In genomic region chr13:72425917-72426316, GRCm38 (mm10) we compare ENCODE assay signal across 19 mouse cellular contexts.
A peak's percentile ranks its signal among the peaks of the same experiment; 100 is the strongest.
DNase-seq lines count a peak whose midpoint lies in the region; ATAC-seq and TF ChIP-seq lines count a peak whose summit lies in the region.
"Had no signal": no experiment of that assay in that cellular context is flagged by ENCODE, and none has a peak within 500 bp of the region (broad histone marks: within the 10 kb centered on the region; RNA-seq: fewer than 3 reads in every experiment).

No protein-coding gene starts in this region.

- H3K27ac ChIP-seq in kidney, adult 2 months (ENCODE audit: insufficient read depth, low read depth, low read length) = no peak overlapping the region
- no peak overlapping the region for H3K27ac ChIP-seq in embryonic facial prominence, embryonic 14.5 days (replicated peaks; ENCODE audit: low read depth, low read length)
- H3K27ac ChIP-seq: forebrain, embryonic 13.5 days; hindbrain, embryonic 12.5 days; layer of hippocampus, adult 2 months; liver, embryonic 14.5 days; lung, embryonic 15.5 days had no signal

- no peak for TF ChIP-seq POLR2A in kidney, adult 2 months (IDR thresholded peaks at IDR 0.05; ENCODE audit: low read depth, low read length)

- H3K9ac ChIP-seq in embryonic facial prominence, embryonic 14.5 days (ENCODE audit: low read depth, low read length) = no peak overlapping the region
- H3K9ac ChIP-seq: forebrain, embryonic 13.5 days; hindbrain, embryonic 12.5 days; liver, embryonic 14.5 days; lung, embryonic 15.5 days had no signal

- peak; percentile 8 for DNase-seq in kidney, adult 2 months
- no peak for DNase-seq in kidney, postnatal 10 days
- peak; percentile 54 for DNase-seq in embryo, embryonic 10.5 days (ENCODE audit: low spot score)
- peak; percentile 58 for DNase-seq in embryonic facial prominence, embryonic 14.5 days (ENCODE audit: low spot score)
- peak; percentile 39 for DNase-seq in mesoderm, embryonic 11.5 days (ENCODE audit: low read depth, low spot score)
- no peak for DNase-seq in right cerebral cortex, postnatal 4 days
- DNase-seq in cerebellum, adult 8-10 months = no peak
- DNase-seq: cerebellum, adult 2 months; gastrocnemius, postnatal 36 days; layer of hippocampus, postnatal 36 days; lung, postnatal 4 days; thymus, postnatal 25 days had no signal

- WGBS in kidney, adult 2 months = 42% methylated on average over 8 of the region's 8 CpGs
- 17% methylated on average over 8 of the region's 8 CpGs for WGBS in embryonic facial prominence, embryonic 14.5 days

- H3K27me3 ChIP-seq in kidney, adult 2 months (replicated peaks; ENCODE audit: control insufficient read depth, insufficient read depth, low read length) = no peaks in the 10 kb centered on the region
- no peaks in the 10 kb centered on the region for H3K27me3 ChIP-seq in embryonic facial prominence, embryonic 14.5 days (replicated peaks; ENCODE audit: control insufficient read depth, insufficient read depth, low read length)
- H3K27me3 ChIP-seq: forebrain, embryonic 13.5 days; hindbrain, embryonic 12.5 days; lung, embryonic 15.5 days had no signal

- no peak overlapping the region for H3K4me2 ChIP-seq in embryonic facial prominence, embryonic 14.5 days (ENCODE audit: low read depth, low read length)
- H3K4me2 ChIP-seq: forebrain, embryonic 13.5 days; hindbrain, embryonic 12.5 days; lung, embryonic 15.5 days; midbrain, embryonic 11.5 days had no signal

- H3K4me1 ChIP-seq in kidney, adult 2 months (ENCODE audit: control insufficient read depth, insufficient read depth, low read length) = no peaks in the 10 kb centered on the region
- H3K4me1 ChIP-seq in embryonic facial prominence, embryonic 14.5 days (ENCODE audit: control insufficient read depth, insufficient read depth, low read length) = no peaks in the 10 kb centered on the region; the same call in 1 of the 2 replicates
- H3K4me1 ChIP-seq: forebrain, embryonic 13.5 days; hindbrain, embryonic 12.5 days; lung, embryonic 15.5 days had no signal

- H3K4me3 ChIP-seq in kidney, adult 2 months (ENCODE audit: insufficient read depth, low read depth, low read length) = no peak overlapping the region
- H3K4me3 ChIP-seq in embryonic facial prominence, embryonic 14.5 days (ENCODE audit: low read depth, low read length) = no peak overlapping the region
- H3K4me3 ChIP-seq: forebrain, embryonic 13.5 days; hindbrain, embryonic 12.5 days; layer of hippocampus, adult 2 months; lung, embryonic 15.5 days had no signal

- ATAC-seq in embryonic facial prominence, embryonic 14.5 days (ENCODE audit: low read depth) = peak; percentile 70; the same call in 1 of the 2 replicates
- ATAC-seq: forebrain, embryonic 13.5 days had no signal

- no peaks in the 10 kb centered on the region for H3K9me3 ChIP-seq in embryonic facial prominence, embryonic 14.5 days (ENCODE audit: control insufficient read depth, low read length)
- H3K9me3 ChIP-seq: forebrain, embryonic 13.5 days; hindbrain, embryonic 12.5 days; lung, embryonic 15.5 days had no signal

- H3K36me3 ChIP-seq in kidney, adult 2 months (ENCODE audit: control insufficient read depth, insufficient read depth, low read length) = no peaks in the 10 kb centered on the region
- H3K36me3 ChIP-seq in embryonic facial prominence, embryonic 14.5 days (ENCODE audit: control insufficient read depth, insufficient read depth, low read length) = no peaks in the 10 kb centered on the region
- H3K36me3 ChIP-seq: G1E; hindbrain, embryonic 12.5 days; lung, embryonic 15.5 days had no signal

- TF ChIP-seq CTCF in kidney, adult 2 months (conservative IDR thresholded peaks at IDR 0.05; ENCODE audit: insufficient read depth, insufficient read length, low read depth, low read length) = no peak

Comparison
In these comparisons a context has a peak if more than half of its experiments do, and no peak if none do; other contexts are left out.
1. DNase-seq: peak in kidney, adult 2 months (single experiment), embryo, embryonic 10.5 days (single experiment), embryonic facial prominence, embryonic 14.5 days (single experiment) and mesoderm, embryonic 11.5 days (single experiment); none in kidney, postnatal 10 days (single experiment), right cerebral cortex, postnatal 4 days (single experiment) and cerebellum, adult 8-10 months (single experiment).